Mouse (Mus musculus): ENCODE data around the gene Kel.

Kel gene

DNA sequence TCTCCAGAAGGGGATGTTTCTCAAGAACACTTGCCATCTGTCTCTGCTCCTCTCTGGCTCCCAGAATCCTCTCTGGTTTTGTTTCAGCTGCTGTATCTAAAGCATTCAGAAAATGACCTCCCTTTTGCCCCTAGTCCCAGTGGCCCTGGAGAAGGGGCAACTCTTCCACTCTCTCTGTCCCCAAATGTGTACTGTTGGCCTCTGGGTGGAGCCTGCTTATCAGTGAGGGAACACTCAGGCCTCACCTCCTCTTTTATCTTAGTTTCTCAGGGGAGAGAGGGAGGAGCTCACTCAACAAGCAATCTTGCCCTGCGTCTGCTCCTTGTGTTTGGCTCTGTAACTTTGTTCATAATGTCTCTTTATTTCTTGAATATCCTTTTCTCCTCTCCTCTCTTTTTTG is at the start of gene Kel:
Gene Kel, minus strand, starts transcription at position 217 of the 400 bp plus-strand sequence.
- in situ Hi-C loops (cut with MboI, MseI), result no loop called here

- in situ Hi-C loops (cut with MboI, MseI), result no loop called here
Observed at GRCm38 (mm10) chr6:41744664-41745392, 40.7 kb upstream of the Kel start.

DNA sequence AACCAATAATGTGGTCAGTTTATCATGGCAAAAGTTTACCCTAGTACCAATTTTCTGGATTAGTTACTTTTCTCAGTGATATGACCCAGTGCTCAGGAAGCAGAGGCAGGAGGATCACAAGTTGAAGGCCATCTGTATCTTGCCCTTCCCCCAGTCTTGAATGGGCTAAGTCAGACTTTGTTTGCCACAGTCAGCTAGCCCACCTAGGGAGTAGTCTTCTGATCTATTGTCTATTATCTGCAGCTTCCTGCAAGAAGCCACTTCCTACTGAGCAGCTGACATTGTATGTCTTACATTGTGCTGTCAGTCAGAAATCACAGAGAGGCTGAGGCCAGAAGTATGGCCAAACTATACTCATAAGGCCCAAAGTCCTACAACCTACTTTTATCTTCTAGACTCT is 37.0 kb upstream of the Kel start:
- in situ Hi-C loops (cut with MboI, MseI), result no loop called here

GRCm38 (mm10) chr6:41734719-41735470 is 30.8 kb upstream of the Kel start:
- in situ Hi-C loops (cut with MboI, MseI), result loop anchor here (10.0 kb wide), 1 partner anchor 1260 kb away; no protein-coding TSS in a partner anchor

- in situ Hi-C loops (cut with MboI, MseI), result loop anchor here (10.0 kb wide), 1 partner anchor 633 kb away; no protein-coding TSS in a partner anchor
Observed at GRCm38 (mm10) chr6:41727989-41728609, 24.0 kb upstream of the Kel start.

- in situ Hi-C loops (cut with MboI, MseI), result loop anchor here (10.0 kb wide), 1 partner anchor 627 kb away; no protein-coding TSS in a partner anchor
Observed at GRCm38 (mm10) chr6:41721430-41721829, 17.3 kb upstream of the Kel start.

- in situ Hi-C loops (cut with MboI, MseI), result no loop called here
Observed at GRCm38 (mm10) chr6:41710281-41710680, 6.1 kb upstream of the Kel start.

DNA sequence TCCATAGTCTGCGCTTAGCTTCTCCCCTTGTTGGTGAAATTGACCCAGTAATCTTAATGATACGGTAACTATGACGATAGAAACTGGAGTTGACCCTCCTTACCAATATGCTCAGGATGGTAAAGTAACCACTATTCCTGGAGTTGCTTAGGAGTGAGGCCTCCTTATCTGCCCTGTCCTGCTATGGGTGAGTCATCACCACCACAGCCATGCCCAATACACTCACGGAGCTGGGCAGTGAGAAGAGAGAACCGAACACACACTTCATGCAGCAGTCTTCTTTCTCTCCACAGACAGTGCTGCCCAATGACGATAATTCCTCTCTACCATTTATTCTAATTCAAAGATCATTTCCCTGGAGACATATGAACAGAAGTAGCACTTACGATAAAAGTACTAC is 2.1 kb upstream of the Kel start:
- in situ Hi-C loops (cut with MboI, MseI), result no loop called here

- in situ Hi-C loops (cut with MboI, MseI), result no loop called here
Observed at GRCm38 (mm10) chr6:41702928-41703327, 1.2 kb downstream of the Kel start.

DNA sequence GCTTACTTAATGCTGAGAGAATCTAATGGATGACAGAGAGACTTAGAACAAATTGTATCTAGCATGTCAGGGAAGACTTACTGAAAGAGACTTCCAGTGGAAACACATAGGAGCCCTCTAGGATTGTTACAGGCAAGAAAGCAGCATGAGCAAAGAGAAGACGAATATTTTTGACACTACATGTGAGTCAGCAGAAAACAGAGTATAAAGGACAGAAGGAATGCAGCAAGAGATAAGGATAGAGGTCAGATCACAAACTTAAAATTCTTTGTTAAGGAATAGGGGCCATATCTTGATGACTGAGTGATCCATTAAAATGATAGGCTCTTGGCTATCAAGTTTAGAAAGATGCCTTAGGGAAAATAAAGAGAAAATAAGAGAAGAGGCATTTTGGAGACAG is 2.9 kb downstream of the Kel start:
- in situ Hi-C loops (cut with MboI, MseI), result no loop called here

DNA sequence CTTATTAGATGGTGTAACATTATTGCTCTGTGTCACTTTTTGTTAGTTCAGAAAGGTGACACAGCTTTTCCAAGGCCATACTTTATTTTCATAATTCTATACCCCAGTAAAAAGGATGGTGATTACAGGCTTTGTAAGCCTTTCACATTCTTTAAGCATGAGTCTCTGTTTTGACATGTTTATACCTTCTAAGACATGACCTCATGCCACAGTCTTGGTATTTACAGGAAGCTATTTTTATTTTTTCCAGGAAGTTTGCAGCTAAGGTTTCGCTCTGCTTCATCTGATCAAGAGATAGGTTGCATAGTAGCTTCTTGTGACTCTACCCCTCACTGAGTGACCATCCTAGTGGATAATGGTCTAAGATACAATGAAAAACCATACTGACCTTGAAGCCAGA is 9.7 kb downstream of the Kel start:
- in situ Hi-C loops (cut with MboI, MseI), result no loop called here

DNA sequence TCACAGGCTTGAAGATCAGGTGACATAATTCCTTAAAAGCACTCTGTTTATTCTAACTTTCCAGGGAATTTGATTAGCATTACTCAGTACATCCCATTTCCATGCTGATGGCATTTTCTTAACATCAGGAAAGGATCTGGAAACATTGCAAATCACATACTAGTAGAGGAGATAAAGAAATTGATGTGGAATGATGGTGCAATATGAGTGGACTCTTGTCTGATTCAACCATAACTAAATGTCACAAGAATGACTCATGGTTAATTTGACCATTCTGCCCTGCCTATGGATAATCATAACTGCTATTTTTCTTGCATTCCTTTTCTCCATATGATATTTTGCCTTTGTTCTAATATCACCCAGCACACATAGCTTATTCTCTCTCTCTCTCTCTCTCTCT is 11.9 kb downstream of the Kel start:
- in situ Hi-C loops (cut with MboI, MseI), result no loop called here

- in situ Hi-C loops (cut with MboI, MseI), result loop anchor here (5.0 kb wide), 1 partner anchor 58 kb away; no protein-coding TSS in a partner anchor
Observed at GRCm38 (mm10) chr6:41685596-41685995, 18.5 kb downstream of the Kel start.

DNA sequence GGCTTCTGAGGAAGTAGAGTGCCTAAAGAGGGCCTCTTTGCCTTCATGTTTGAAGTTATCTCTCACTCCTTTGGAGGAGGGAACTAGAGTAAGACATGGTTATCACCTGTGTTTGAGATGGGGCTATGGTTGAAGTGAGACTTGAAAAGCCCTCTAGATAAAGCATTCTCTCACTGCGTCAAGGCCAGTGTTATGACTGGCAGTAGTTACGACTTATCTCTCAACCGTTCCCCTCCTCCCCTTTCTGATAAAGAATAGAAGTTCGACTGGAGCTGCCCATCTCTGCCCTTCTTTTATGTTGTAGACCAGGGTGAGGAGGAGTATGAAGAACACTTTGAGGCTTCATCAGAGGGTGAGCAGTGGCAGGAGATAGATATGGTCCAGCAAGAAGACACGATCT is 19.2 kb downstream of the Kel start:
- in situ Hi-C loops (cut with MboI, MseI), result loop anchor here (5.0 kb wide), 1 partner anchor 58 kb away; no protein-coding TSS in a partner anchor

GRCm38 (mm10) chr6:41684131-41684530 is 20.0 kb downstream of the Kel start, which contains the start of gene Llcfc1:
Gene Llcfc1 (plus strand): TSS chr6:41684431.
- in situ Hi-C loops (cut with MboI, MseI), result no loop called here

DNA sequence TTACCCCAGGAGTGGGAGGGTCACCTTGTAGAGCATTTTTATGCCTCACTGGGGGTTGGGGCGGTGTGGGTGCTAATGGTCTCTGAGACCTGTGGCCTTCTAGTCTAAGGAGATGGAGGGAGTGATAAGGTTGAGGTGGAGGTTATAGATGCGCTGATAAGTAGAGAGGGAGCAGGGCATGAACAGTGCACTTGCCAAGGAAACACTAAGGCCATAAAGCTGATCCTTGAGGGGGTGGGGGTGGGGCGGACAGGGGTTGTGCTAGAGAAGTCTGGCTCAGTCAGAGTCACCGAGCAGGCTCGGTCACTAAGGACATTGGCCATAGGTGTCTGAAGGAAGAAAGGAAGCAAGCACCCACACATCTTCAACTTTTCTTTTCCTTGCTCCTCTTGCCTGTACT is 22.5 kb downstream of the Kel start:
- in situ Hi-C loops (cut with MboI, MseI), result no loop called here

DNA sequence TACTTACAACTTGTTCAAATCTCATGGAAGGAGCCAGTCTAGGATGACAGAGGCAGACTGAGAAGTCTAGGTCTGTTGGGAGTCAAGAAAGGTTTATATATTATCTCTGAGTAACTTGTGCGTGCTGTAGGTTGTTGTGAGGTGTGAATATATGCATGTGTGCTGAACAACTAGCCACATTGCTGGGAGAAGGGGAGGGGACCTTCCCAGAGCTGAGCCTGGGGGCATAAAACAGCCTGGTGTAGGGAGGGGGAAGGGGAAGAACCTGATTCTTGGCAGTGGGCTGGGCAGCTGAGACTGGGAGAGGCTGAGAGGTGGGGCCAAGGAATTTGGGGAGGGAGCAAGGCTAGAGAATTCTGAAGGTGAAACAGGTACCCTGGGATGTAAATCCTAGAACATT is 23.5 kb downstream of the Kel start, which contains the start of gene Trpv5:
Gene Trpv5, minus strand, starts transcription at position 101 of the 400 bp plus-strand sequence.
- in situ Hi-C loops (cut with MboI, MseI), result no loop called here

- in situ Hi-C loops (cut with MboI, MseI), result no loop called here
Observed at GRCm38 (mm10) chr6:41676530-41676929, 27.6 kb downstream of the Kel start.

- in situ Hi-C loops (cut with MboI, MseI), result no loop called here
Observed at GRCm38 (mm10) chr6:41662320-41662719, 41.8 kb downstream of the Kel start.

GRCm38 (mm10) chr6:41658487-41658886 is 45.7 kb downstream of the Kel start:
- in situ Hi-C loops (cut with MboI, MseI), result no loop called here

GRCm38 (mm10) chr6:41654648-41655047 is 49.5 kb downstream of the Kel start:
- in situ Hi-C loops (cut with MboI, MseI), result no loop called here

DNA sequence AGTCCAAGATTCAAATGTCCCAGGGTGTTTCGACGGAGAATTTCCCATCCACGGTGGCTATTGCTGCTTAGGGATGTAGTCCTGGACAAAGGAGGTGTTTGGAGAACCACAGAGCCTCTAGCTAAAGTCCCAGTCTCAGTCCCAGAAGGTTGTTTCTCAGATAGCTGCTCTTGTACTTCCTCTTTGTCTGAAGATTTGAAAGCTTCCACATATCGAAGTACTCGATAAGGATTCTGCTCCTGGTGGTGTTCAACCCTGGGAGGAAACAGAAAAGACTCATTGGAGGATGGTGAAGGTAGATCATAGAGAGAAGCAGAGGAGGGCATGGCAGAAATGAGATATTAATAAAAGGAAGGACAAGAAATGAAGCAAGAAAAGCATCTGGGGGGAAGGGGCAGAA is 51.0 kb downstream of the Kel start:
- in situ Hi-C loops (cut with MboI, MseI), result no loop called here
